In genomic region chr2:38630574-38630973, GRCm38 (mm10) we compare ENCODE assay signal across 17 mouse cellular contexts.
"Had no signal": no experiment of that assay in that cellular context is flagged by ENCODE, and none has a peak within 500 bp of the region (broad histone marks: within the 10 kb centered on the region; RNA-seq: fewer than 3 reads in every experiment).

No protein-coding gene starts in this region.

- DNase-seq: lung, adult 18-20 months; lung, embryonic 14.5 days; lung, postnatal 10 days; right cerebral cortex, postnatal 14 days; right cerebral cortex, postnatal 4 days; spleen, adult 18-20 months; thymus, adult 2 months; thymus, postnatal 25 days; thymus, postnatal 4 days had no signal

- H3K27me3 ChIP-seq: midbrain, embryonic 13.5 days; midbrain, embryonic 15.5 days; neural tube, embryonic 12.5 days; stomach, embryonic 15.5 days had no signal

- ATAC-seq: midbrain, embryonic 13.5 days; midbrain, embryonic 15.5 days had no signal

- H3K4me2 ChIP-seq: lung, embryonic 14.5 days; midbrain, embryonic 11.5 days; midbrain, embryonic 13.5 days; midbrain, embryonic 15.5 days; neural tube, embryonic 12.5 days; stomach, embryonic 15.5 days had no signal

- H3K9me3 ChIP-seq: midbrain, embryonic 13.5 days; midbrain, embryonic 15.5 days; neural tube, embryonic 12.5 days; stomach, embryonic 15.5 days had no signal

- H3K4me3 ChIP-seq: midbrain, embryonic 13.5 days; midbrain, embryonic 15.5 days; neural tube, embryonic 12.5 days; stomach, embryonic 15.5 days had no signal

- H3K9ac ChIP-seq: liver, embryonic 14.5 days; lung, embryonic 14.5 days; midbrain, embryonic 13.5 days; midbrain, embryonic 15.5 days; neural tube, embryonic 12.5 days; stomach, embryonic 15.5 days had no signal

- H3K27ac ChIP-seq: liver, embryonic 14.5 days; macrophage; midbrain, embryonic 13.5 days; midbrain, embryonic 15.5 days; neural tube, embryonic 12.5 days; stomach, embryonic 15.5 days; stomach, postnatal 0 days had no signal

- H3K4me1 ChIP-seq: midbrain, embryonic 13.5 days; midbrain, embryonic 15.5 days; neural tube, embryonic 12.5 days; stomach, embryonic 15.5 days had no signal
